Mouse (Mus musculus) cerebellum, postnatal 10 days (tissue): ENCODE results near the gene Myo10.

Experiments
- DNase-seq, 2 experiments: peaks; one replicate each; pipeline ENCODE4 v3.0.0; 2021; ENCODE audit warnings: mixed read lengths in 2 of 2

The Myo10 gene

DNA sequence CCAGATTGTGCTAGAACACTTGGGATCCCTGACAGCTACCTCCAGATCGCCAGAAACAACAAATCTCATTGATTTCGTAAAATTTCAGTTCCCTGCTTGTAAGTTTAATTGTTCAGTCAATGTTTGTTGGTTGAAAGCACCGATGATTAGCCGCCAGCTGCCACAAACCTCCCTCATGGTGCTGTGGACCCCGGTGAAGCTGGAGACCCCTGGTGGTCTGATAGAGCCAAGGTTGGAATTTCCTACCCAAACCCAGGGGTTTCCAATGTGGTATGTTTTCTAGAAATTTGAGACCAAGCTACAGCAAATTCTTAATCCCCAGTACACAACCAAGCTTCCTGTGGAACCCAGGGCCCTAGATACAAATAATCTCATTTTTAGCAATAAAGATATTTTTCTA lies 179.4 kb downstream of the Myo10 start:
- DNase-seq: no peak

DNA sequence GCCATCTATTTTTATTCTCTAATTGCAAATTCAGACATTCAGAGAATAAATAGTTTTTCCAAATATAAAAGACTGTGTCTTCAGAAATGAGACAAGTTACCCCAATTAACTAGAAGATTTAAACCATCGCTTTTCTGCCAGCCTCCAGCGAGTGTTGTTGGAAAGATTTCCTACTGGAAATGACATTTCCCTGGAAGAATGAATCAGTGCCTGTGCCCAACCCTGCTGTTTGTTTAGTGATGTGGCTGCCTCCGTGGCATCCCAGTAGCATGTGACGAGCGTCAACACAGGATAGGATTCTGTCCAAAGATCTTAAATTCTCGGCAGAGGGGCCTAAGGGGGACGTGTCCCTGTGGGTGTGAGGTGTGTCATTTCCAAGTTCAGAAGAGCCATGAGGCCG lies 179.9 kb downstream of the Myo10 start:
- no peak for DNase-seq

DNA sequence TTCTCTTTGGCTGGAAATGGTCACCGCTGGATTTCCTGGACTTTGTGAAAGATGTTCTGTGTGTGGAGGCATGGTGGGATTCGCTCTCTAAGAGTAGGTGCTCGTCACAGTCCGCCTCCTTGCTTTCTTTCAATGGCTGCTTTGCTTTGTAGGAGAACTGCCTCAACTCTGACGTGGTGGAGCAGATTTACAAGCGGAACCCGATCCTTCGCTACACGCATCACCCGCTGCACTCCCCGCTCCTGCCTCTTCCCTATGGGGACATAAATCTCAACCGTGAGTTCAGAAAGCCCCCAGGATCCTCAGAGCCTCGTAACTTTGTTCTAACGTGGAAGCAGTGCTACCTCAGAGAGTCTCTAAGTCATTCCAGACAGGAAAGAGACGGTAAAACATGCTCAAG lies 180.8 kb downstream of the Myo10 start:
- no peak for DNase-seq

DNA sequence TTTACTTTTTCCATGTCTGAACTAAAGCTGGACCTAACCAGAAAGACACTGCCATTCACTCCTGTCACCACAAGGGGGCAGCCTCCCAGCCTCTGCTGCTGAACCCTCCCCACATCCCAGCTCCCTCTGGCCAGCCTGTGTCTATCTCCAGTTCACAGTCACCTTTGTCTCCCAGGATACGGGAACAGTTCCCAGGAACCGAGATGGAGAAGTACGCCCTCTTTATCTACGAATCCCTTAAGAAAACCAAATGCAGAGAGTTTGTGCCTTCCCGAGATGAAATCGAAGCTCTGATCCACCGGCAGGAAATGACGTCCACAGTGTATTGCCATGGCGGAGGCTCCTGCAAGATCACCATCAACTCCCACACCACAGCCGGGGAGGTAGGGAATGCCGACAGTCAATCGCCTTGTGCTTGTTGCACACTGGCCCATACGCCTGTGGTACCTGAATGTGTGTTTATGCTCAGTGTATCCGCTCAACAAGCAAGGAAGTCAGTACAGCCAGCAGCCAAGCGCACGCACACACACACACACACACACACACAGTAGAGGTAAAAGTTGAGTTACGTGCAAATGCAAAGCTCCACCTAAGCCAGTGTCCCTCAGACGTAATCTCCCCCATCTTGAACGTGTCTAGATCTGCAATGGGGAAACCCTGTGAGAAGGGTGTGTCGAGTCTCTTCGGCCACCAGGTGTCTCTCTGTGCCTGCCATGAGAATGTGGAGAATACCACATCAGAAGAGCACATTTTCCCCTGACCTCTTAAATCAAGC lies 183.2 kb downstream of the Myo10 start:
- peak; percentile 88 to 90 for DNase-seq

DNA sequence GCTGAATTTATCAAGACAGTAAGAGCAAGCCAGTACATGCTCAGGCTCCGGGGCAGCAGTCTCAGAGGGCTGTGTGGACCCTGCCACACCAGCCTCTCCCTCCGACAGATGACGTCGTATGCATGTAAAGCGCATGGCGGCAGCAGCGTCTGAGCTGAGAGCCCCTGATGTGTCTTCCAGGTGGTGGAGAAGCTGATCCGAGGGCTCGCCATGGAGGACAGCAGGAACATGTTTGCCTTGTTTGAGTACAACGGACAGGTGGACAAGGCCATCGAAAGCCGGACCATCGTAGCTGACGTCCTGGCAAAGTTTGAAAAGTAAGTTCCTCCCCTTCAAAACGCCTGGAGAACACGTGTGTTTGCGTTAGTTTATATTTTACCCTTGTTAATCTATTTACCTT lies 184.0 kb downstream of the Myo10 start:
- DNase-seq: no peak

DNA sequence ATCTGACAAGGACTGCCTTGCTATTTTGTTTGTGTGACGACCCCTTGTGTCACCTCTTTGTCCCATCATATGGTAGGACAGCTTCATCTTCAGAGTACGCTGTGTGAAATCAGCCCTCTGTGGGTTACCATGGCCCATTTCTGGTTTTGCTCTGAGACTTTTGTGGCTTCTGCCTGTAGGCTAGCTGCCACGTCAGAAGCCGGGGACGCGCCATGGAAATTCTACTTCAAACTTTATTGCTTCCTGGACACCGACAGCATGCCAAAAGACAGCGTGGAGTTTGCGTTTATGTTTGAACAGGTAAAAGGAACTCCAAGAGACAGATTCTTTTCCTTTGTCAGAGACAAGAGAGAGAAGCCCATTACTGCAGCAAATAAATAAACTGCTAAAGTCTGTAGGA lies 184.6 kb downstream of the Myo10 start:
- DNase-seq: no peak

DNA sequence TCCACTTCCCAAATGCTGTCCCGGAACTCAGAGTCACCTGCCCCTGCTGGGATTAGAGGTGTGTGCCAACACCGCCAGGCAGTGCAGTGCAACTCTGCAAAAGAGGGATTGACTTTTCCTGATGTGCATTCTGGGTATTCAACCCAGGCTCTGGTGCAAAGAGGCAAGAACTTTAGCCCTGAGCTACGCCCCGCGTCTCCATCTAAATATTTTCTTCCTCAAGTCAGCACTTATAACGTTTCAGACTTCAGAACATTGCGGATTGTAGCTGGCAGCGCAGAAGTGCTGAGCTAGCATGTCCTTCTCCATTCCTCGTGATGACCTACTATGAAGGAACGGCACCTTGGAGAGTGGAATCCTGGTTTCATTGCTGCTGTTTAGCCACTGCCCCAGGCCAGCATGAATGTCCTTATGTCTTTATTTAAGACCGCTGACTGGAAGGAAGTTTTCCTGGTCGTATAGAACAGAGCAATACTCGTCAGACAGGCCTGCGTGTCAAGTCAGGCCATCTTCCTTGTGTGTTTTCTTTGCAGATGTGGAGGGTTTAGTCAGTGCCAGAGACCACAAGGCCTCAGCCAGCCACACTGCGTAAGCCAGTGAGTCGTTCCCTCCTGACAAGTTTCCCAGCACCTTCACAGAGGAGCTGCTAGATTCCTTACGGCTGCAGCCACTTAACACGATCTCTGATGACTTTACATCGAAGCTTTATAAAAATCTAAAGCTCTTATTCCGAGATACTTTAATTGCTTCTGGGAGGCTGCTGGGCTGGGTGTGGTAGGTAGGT lies 186.5 kb downstream of the Myo10 start:
- DNase-seq: no peak

DNA sequence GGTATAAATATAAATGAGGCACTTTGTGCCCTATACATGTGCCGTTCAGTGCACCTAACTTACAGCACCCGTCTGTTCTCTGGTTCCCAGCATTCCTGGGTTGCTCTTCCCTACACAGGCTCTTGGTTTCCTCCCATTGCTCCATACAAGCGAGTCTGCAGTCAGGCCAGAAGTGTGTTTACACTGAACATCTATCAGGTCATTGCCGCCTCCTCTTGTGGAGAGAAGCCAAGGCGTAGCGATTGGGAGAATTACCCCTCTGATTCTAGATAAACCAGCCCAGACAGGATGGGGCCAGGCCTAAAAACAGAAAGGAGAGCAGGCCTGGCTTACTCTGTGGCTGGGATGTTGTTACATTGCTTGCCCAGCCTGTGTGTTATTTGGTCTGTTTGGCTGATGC lies 187.3 kb downstream of the Myo10 start:
- DNase-seq: no peak

DNA sequence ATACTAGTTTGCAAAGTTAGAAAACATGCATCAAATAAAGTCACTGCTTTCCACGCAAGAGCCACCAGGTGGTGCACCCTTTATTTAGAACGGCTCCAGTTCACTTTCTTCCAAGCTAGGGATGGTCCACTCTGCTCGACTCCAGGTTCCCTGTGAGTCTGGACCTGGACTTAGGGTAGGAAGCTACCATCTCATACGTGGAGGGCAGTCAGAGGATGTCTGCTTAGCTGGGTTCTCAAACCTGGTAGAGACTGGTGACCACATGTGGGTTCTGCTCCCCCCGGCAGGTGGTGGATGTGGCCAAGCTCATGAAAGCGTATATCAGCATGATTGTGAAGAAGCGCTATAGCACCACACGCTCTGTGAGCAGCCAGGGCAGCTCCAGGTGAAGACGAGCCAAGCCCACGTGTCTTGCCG lies 189.5 kb downstream of the Myo10 start:
- DNase-seq: no peak

DNA sequence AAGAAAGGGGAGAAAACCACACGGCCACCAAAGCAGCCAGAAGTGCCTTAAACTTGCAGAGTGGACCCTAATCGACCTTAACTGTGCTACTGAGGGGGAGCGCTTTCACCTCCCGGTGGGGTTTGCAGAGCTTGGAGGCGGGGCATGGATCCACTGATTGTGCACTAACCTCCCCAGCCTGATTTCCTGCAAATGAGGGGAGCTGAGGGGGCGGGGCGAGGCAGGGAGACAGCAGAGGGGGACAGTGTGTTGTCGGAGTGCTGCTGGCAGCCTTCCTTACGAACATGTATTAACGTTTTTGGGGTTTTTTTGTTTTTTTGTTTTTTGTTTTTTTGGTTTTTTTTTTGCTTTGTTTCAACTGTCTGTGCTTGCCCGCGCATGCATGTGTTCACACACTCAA lies 190.2 kb downstream of the Myo10 start:
- no peak for DNase-seq

DNA sequence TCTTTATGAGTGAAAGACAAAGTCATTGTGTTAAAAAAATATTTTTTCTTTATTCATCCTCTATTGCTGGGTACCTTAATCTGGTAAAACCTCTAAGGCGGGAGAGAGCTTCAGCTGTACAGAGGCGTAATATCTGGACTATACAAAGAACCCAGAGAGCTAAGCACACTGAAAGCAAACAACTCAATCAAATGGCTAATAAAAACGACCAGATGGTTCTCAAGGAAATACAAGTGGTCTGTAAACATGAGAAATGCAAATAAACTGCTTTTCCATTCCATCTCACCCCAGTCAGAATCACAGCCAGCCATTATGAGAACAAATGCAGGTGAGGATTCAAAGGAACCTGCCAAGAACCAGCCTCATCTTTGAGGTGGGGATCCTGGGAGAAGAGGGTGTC lies 192.2 kb downstream of the Myo10 start:
- DNase-seq: no peak

DNA sequence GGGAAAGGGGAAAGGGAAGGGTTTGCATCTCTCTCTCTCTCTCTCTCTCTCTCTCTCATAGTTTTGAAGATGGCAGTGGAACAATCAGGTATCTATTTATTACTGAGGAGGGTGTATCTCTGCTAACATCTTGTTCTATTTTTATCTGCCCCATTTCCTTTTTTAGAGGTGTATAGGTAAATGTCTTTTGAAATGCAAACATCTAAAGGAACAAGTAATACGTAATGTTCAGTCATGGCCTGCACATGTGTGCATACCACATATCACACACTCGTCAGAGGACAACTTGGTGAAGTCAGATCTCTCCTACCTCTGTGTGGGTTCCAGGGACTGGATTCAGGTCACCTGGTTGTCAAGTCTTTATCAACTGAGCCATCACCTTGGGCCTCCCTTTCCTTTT lies 194.9 kb downstream of the Myo10 start:
- no peak for DNase-seq

DNA sequence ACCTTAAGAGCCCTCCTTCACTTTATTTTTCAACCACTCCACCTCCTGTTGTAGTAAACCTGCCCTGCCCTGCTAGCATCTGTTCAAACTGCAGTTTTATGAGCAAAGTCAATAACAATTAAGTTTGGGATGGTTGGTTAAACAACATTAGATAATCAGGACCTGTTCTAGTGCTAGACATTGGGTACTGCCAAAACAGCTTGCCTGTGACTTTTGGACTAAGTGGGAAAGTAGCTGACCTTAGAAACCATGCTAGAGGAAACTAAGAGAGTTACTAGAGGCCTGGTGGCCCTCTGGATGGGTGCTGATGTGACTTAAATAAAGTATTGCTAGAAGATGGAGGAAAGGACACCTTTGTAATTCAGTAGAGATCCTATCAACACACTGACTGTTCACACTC lies 199.7 kb downstream of the Myo10 start:
- no peak for DNase-seq

DNA sequence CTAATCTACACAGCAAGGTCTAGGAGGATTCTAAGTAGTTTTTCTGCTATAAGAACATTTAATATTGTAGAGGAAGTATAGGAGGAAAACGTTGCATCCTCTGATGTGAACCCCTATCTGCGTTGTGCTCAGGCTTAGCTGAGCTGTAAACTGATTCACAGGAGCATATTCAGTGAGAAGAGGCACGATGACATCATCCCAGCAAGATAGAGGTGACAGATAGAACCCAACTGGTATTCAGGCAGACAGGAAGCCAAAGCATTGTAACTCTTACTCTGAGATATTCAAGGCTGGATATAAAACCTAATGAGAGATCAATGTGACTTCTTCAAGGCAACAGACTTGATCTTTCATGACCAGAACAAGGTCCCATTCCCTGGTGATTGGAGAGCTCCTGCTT lies 200.3 kb downstream of the Myo10 start:
- no peak for DNase-seq

DNA sequence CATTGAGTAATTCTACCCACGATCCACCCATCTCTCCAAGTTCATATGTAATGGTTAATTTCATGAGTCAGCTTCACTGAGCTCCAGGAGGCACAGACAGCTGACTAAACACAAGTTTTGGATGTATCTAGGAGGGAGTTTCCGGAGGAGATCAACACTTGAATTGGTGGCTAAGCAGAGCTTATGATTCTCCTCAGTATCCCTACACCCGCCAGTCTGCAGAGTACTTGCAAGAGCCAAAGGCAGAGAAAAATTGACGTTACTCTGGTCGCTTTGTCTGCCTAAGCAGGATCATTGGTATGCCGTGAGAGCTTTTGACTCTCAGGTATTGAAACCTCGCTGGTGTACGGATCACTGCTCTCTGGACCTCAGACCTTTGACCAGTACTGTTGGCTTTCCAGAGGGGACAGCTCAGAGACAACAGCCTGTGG lies 204.2 kb downstream of the Myo10 start:
- DNase-seq: no peak

DNA sequence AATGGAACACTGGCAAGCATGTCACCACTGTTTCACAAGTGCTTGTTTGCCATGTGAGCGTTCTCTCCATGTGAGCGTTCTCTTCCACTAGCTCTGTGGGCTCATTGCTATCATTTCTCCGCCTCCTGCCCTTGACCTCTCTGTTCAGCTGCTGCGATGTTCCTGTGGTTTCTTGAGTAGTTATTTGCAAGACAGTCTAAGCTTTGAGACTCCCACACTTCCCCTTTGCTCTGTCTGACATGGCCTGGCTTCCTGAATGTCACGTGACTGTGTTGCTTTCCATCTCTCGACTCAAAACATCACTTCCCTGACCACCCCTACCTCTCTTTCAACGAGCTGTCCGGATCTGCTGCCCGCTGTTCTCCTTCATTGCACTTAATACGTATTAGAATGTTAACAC lies 206.1 kb downstream of the Myo10 start:
- DNase-seq: no peak

DNA sequence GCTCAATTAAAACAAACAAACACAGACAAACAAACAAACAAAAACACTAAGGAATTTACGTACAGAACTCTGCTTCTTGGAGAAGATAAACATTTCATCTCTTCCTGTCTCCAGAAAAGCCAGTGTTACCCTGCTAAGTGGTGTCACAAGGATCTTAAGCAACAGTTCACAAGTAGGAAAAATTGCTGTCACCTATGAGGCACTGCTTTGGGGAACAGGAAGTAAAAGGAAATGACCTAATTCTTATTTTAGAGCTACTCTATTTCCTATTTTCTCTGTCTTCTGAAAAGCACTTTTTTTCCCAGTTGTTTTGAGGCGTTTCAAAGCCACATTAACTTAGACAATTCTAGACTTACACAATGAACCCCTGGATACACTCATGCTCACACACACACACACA lies 208.1 kb downstream of the Myo10 start:
- DNase-seq: no peak

DNA sequence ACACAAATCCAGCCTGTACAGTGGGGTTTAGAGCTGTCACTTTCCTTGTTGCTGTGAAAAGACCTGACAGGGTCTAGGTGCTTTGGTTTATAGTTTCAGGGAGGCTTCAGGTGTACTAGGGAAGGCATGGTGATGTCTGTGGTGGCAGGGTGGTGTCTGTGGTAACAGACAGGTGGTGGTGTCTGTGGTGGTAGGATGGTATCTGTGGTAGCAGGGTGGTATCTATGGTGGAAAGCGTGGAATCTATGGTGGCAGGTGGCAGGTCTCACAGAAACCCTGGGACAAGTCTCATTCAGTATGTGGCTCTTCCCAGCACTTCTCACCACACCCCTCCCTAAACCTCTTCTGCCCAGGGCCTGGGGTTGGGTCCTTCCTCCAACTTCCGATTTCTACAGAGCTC lies 212.0 kb downstream of the Myo10 start:
- DNase-seq: no peak

DNA sequence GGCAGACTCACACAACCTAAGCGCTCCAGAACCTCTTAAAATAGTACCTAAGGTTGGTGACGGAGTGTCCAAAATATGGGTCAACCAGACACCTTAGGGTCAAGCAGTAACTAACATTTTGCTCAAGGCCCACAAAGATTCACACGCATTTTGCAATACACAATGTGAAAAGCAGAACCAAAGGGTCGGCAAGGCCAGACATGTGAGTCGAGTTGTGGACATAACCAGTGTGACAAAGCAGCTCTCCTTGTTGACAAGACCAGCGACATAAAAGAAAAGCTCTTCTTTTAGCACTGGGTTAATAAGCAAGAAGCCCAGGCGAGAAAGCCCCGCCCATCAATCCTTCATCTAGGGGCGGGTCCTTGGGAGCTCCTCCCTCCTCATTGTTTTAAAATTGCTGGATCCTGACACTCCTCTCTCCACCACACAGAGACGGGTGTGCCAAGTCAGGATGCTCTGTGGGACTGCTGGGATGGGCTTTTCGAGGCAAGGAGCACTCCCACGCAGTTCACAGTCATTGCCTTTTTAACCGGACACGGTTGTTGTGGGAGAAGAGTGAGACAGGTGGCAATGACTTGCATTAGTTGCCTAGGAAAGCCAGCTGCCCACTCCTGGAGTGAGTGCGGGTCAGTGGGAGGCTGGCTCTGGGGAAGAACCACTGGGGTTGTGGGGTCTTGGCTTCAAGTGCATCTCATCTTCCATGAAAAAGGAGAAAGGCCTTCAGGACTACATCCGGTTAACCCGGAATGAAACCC lies 212.8 kb downstream of the Myo10 start:
- DNase-seq: no peak

DNA sequence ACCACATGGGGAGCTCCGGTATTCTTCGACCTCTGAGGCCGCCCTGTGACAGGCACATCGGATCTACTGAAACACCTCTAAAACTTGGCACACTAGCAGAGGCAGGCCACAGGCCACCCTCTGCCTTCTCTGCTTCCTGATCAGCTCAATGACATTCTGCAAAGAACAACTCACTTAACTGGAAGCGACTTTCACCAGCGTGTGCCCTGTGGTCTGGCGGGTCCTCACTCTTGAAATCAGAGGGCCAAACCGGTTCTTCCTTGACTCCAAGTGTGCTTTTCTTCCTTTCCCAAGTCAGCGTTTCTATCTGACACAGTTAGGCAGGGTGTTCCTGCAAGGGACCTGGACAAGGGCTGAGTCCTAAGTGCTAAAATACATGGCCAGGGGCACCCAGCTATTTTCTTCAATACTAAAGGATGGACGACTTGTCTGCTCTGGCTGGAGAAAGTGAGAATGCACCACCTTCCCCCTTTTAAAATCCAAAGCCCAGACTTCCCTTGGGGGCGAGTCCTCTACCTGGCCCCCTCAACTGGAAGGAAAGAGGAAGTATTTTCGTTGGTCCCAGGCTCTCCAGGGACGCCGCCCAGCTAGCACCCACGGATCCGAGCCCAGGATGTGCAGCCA lies 220.2 kb downstream of the Myo10 start:
- DNase-seq: peak in 1 of 2 experiments; percentile 6

DNA sequence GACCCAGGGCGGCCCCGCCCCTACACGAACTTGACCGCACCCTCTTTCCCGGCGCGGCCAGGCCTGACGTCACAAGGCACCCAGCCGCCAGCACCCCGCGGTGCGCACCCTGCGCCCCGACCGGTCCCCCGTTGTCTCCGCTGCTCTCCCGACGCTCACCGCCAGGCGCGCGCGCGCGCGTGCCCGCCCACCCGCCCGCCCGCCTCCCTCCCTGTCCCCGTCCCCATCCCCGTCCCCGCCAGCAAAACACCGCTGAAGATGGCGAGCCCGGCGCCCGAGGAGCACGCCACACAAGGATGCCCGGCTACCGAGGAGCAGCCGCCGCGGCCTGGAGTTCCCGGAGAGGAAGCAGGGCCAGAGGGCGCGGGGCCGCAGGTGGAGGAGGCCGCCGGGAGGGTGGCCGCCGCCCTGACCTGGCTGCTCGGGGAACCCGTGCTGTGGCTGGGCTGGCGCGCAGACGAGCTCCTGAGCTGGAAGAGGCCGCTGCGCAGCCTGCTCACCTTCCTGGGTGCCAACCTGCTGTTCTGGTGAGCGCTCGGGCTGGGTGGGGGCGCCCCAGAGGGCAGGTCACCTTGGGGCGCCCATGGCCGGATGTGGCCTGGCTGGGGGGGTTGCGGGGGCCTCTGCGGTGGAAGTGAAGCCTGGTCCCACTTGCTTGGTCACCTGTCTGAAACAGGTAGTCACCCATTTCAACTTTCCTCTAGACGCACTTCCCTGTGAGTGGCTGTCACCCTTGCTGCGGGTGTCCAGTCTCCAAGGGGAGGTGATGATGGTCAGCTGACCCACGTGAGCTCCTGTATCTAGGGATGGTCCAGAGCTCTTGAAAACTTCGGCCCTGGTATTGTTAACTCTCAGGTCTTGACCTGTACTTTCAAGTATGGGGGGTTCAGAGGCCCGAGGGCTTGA lies 221.0 kb downstream of the Myo10 start, which contains the start of gene Retreg1:
Gene Retreg1, plus strand, starts transcription at position 95 of the 906 bp plus-strand sequence.
- DNase-seq: peak; percentile 77 to 78

DNA sequence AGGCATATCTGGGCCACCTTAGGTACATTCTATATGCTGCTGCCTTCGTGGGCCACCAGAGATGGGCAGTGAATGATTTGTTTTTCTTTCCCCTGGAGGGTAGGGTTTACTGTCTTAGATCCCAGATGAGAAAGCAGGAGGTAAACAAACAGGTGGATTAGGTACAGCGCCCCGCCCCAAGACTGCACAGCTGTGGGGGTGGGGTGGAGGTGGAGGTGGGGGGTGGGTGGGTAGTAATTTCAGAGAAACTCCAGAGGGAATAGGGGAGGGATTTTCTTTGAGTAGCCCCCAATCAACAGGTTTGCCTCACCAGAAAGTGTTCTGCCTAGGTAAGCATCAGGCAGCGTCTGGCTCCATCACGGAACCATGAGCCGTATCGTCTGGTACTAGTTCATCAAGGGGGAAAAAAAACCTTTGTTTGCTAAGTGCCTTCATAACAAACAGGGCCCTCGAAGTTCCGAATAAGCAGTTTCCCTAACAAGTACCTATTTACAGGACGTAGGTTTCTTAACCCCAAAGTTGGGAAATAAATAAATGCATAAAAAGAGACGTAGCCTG lies 221.8 kb downstream of the Myo10 start:
- DNase-seq: peak in 1 of 2 experiments; percentile 17
